Mouse (Mus musculus) lung, adult 2 months (tissue): ENCODE measurements around the gene Gm12845.

ENCODE experiments used
- CTCF ChIP-seq: fragments of 200-500 bp; IDR thresholded peaks from 2 replicates; pipeline ENCODE4 v1.5.1; 2011; ENCODE audit warnings: mild to moderate bottlenecking, low read length, control low read depth; ENCODE audit not compliant: insufficient read depth
- POLR2A ChIP-seq: fragments of 200-500 bp; IDR thresholded peaks from 2 replicates; pipeline ENCODE4 v1.6.1; 2011; ENCODE audit warnings: low read depth, mild to moderate bottlenecking, control low read depth, low read length, borderline replicate concordance; ENCODE audit errors: extremely low read depth

GRCm38 (mm10) chr4:117682463-117682862 lies 41.7 kb upstream of the Gm12845 start:
- TF ChIP-seq POLR2A, result no peak
- TF ChIP-seq CTCF, result no peak
